Mouse (Mus musculus) left cerebral cortex, adult 11 months (tissue): ENCODE measurements around the gene Napepld.
A peak's percentile ranks its signal among the peaks of the same experiment; 100 is the strongest.
"Not testable (repeated sequence)": the region's sequence is repeated elsewhere in the genome, so short reads cannot be mapped to it uniquely, and the experiment has no call there.

Experiments
- DNase-seq: peaks from one replicate; pipeline ENCODE4 v3.0.0; 2022; ENCODE audit warnings: low spot score

Napepld gene

GRCm38 (mm10) chr5:21667191-21668137 lies 33.7 kb downstream of the Napepld start:
- DNase-seq, result no peak

DNA sequence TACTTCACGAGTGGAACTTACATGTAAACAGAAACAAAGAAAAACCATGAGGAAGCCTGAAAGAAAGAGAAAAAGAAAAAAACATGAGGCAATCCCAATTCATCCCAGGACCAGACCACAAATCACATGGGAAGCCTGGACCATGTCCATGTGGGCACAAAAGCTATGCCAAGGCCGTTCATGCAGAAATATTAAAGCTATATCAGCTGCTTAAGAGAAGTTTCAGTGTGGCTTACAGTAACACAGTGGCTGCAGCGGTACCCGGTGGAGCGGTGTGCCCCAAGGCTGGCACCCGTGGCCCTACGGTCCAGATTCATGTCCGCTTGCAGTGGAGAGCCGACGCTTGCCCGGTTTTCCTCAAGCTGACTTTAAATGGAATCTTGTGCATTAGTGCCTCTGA lies 38.1 kb downstream of the Napepld start:
- DNase-seq, result no peak

DNA sequence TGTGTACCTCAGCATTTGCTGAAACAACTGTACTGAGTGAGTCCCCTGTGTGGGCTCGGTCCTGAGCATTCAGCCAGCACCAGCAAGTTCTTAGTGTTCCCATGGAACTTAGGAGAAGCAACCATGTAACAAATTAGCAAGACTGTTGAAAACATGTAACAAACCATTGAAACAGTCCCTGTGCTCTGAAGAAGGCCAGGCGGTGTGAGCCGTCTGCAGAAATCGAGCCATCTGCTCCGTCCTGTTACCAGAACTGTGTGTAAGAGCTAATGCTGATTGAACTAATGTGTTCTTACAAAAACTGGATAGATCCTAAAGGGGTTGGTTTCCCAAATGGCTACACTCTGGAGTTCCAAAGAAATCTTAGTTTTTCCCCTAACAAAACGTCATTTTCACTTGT lies 40.3 kb downstream of the Napepld start:
- DNase-seq, result no peak

- DNase-seq, result peak; percentile 64
Observed at GRCm38 (mm10) chr5:21658623-21659395, 42.4 kb downstream of the Napepld start.

GRCm38 (mm10) chr5:21658038-21658437 lies 43.2 kb downstream of the Napepld start:
- DNase-seq, result no peak

GRCm38 (mm10) chr5:21656912-21657311 lies 44.3 kb downstream of the Napepld start:
- no peak for DNase-seq

DNA sequence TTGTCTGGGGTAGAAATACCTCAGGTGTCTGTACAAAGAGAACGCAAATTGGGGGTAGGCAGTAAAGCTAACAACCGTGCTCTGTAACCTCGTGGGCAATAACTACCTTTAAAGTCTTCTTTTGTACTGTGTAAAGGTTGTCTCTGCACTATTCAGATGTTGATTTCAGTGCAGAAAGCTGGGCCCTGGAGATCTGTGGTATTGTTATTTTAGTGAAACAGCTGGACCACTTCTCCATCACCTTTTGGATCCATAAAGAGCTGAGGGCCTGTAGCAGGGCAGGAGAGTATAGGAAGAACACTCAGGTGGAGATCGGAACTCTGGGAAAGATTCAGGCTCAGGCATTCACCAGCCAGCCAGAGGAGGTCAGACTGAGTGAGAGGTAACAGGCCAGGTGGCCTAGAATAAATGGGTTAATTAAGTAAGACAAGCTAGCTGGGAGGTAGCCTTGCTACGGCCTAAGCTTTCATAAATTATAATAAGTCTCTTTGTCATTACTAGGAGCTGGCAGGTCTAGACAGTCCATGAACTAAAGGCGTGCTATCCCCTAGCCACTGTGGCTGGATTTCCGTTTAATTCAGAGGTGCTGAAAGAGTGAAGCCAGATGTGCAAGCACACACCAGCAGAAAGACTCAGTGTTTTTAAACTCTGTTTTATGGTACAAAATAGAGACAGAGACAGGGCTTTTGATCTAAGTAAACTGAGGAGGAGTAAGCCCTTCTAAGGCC lies 49.1 kb downstream of the Napepld start:
- no peak for DNase-seq

DNA sequence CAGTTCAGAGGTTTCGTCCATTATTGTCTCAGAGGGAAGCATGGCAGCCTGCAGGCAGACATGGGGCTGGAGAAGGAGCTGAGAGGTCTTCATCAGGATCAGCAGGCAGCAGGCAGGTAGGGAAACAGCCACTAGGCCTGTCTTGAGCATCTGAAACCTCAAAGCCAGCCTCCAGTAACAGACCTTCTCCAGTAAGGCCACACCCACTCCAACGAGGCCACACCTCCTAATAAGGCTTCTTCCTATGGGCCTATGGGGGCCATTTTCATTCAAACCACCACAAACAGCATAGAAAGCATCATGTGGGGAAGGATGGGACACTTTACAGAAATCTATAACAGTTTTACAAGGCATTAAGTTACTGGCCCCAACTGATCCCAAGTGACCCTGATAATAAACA lies 50.5 kb downstream of the Napepld start:
- no peak for DNase-seq

DNA sequence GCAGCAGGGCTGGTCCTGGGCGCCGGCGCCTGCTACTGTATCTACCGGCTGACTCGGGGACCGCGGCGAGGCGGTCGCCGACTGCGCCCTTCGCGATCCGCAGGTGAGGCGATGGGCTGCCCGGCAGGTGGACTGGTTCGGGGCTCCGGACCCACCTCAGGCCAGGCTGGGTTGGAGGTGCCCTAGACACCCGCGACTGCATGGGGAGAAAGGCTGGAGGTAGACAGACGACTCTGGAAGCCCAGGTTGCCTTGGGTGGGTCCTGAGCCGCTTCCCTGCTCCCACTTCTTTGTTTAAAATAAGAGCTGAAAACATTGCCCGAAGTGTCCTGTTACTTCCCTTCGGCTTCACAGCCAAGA lies 55.1 kb downstream of the Napepld start:
- no peak for DNase-seq

GRCm38 (mm10) chr5:21645439-21646132 lies 55.6 kb downstream of the Napepld start, which contains the start of the genes Fbxl13 and Armc10:
Fbxl13 (minus strand) TSS chr5:21645634.
Armc10 (plus strand) TSS chr5:21645813.
- peak; percentile 89 for DNase-seq

- no peak for DNase-seq
Observed at GRCm38 (mm10) chr5:21644891-21645438, 56.2 kb downstream of the Napepld start.

- DNase-seq, result no peak
Observed at GRCm38 (mm10) chr5:21643606-21644005, 57.6 kb downstream of the Napepld start.

GRCm38 (mm10) chr5:21640961-21641360 lies 60.2 kb downstream of the Napepld start:
- no peak for DNase-seq

DNA sequence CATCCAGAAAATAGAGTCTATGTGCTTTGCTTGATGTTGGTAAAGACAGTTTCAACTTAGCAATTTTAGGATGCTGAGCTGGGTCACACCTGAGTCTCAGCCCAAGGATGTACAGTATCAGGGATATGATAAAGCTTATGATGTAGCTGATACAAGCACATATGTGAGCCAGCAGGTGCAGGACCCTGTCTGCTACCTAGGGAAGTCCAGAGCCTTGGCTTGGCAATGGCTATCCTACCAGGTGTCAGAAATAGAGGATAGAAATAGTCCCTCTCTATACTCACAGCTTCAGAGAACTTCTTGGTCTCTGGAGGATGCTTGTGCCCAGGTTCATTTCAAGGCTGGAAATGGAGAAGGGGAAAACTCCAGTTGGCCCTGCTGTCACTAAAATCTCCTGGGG lies 75.3 kb downstream of the Napepld start:
- DNase-seq, result no peak

DNA sequence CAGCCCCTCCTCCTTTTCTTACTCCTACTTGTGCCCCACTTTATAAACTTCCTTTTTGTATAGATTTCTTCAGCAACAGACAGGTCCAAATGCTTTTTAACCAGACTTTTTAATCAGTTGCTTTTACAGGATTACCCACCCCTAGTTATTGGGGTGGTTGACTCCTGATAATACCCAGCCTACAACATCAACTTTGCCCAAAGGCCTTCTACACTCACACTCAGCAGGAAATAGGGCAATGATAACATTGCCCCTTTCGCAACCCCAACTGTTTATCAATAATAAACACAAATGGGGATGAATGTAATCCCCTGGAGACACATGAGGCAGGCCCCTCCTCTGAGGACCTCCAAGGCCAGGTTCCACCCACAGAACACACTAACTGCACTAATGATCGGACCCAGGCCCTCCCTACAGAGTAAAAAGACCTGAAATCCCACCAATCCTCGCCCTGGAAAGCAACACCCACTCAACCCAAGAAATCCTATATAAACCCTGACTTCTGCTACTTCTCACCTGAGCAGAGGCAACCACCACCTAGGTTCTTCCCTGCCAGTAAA lies 84.7 kb downstream of the Napepld start:
- no peak for DNase-seq

GRCm38 (mm10) chr5:21614299-21614698 lies 86.9 kb downstream of the Napepld start:
- not testable (repeated sequence) for DNase-seq
